Mouse (Mus musculus): ENCODE data around the gene Nek11. TPM values are rescaled to one million over a fixed set of nuclear protein-coding genes. Genes with fewer than 3 reads are reported as not detected.
A peak's percentile ranks its signal among the peaks of the same experiment; 100 is the strongest.

Gene Nek11
- polyA plus RNA-seq, 1 experiment from 2014 or later, result 0.07 TPM

- DNase-seq (ENCODE audit: low spot score), result no peak
- Histone ChIP-seq H3K4me2 (ENCODE audit: low read depth, severe bottlenecking) (no peak overlapping the region), H3K4me3 (ENCODE audit: low read depth, low read length) (no peak overlapping the region), H3K9ac (ENCODE audit: low read length) (no peak overlapping the region), H3K9me3 (ENCODE audit: control insufficient read depth, low read length) (no peaks in the 10 kb centered on the region), H3K27ac (replicated peaks; ENCODE audit: low read depth, low read length) (no peak overlapping the region), H3K4me1 (ENCODE audit: control insufficient read depth, insufficient read depth, low read length) (no peaks in the 10 kb centered on the region), H3K27me3 (ENCODE audit: control insufficient read depth, insufficient read depth, low read length) (no peaks in the 10 kb centered on the region), H3K36me3 (ENCODE audit: control insufficient read depth, insufficient read depth, low read length) (no peaks in the 10 kb centered on the region)
- 90% methylated on average over 3 of the region's 3 CpGs for WGBS
- no peak for ATAC-seq (ENCODE audit: insufficient number of reproducible peaks, low FRiP score, low TSS enrichment, low read depth)
These were observed 212.9 kb downstream of the Nek11 start for GRCm38 (mm10) chr9:105182392-105182791.

- H3K9ac ChIP-seq (ENCODE audit: low read length), result no peak within 1 kb of the TSS
- no peak within 1 kb of the TSS for H3K4me2 ChIP-seq (ENCODE audit: low read depth, severe bottlenecking)
- H3K4me3 ChIP-seq (ENCODE audit: low read depth, low read length), result no peak within 1 kb of the TSS
- H3K4me1 ChIP-seq (ENCODE audit: control insufficient read depth, insufficient read depth, low read length), result no peaks in the 10 kb centered on the region
- no peak within 1 kb of the TSS for H3K27ac ChIP-seq (replicated peaks; ENCODE audit: low read depth, low read length)
- no peak for DNase-seq (ENCODE audit: low spot score)
- 84% methylated on average over 6 of the region's 6 CpGs for WGBS
- no peaks in the 10 kb centered on the region for H3K36me3 ChIP-seq (ENCODE audit: control insufficient read depth, insufficient read depth, low read length)
- H3K9me3 ChIP-seq (ENCODE audit: control insufficient read depth, low read length), result no peaks in the 10 kb centered on the region
- no peaks in the 10 kb centered on the region for H3K27me3 ChIP-seq (ENCODE audit: control insufficient read depth, insufficient read depth, low read length)
- ATAC-seq (ENCODE audit: insufficient number of reproducible peaks, low FRiP score, low TSS enrichment, low read depth), result no peak
These were observed 250.3 kb downstream of the Nek11 start, which contains the start of gene 1700080E11Rik for GRCm38 (mm10) chr9:105144992-105145391. TSS of gene 1700080E11Rik (minus strand) at chr9:105145092.

GRCm38 (mm10) chr9:105139204-105139603 is 256.1 kb downstream of the Nek11 start:
- no peak overlapping the region for H3K9ac ChIP-seq (ENCODE audit: low read length)
- H3K4me3 ChIP-seq (ENCODE audit: low read depth, low read length), result no peak overlapping the region
- no peaks in the 10 kb centered on the region for H3K27me3 ChIP-seq (ENCODE audit: control insufficient read depth, insufficient read depth, low read length)
- no peaks in the 10 kb centered on the region for H3K4me1 ChIP-seq (ENCODE audit: control insufficient read depth, insufficient read depth, low read length)
- 86% methylated on average over 6 of the region's 6 CpGs for WGBS
- H3K36me3 ChIP-seq (ENCODE audit: control insufficient read depth, insufficient read depth, low read length), result no peaks in the 10 kb centered on the region
- no peak for ATAC-seq (ENCODE audit: insufficient number of reproducible peaks, low FRiP score, low TSS enrichment, low read depth)
- DNase-seq (ENCODE audit: low spot score), result no peak
- H3K27ac ChIP-seq (replicated peaks; ENCODE audit: low read depth, low read length), result no peak overlapping the region
- no peak overlapping the region for H3K4me2 ChIP-seq (ENCODE audit: low read depth, severe bottlenecking)
- no peaks in the 10 kb centered on the region for H3K9me3 ChIP-seq (ENCODE audit: control insufficient read depth, low read length)

- no peak for ATAC-seq (ENCODE audit: insufficient number of reproducible peaks, low FRiP score, low TSS enrichment, low read depth)
- no peaks in the 10 kb centered on the region for H3K27me3 ChIP-seq (ENCODE audit: control insufficient read depth, insufficient read depth, low read length)
- 41% methylated on average over 1 of the region's 1 CpGs for WGBS
- no peak for DNase-seq (ENCODE audit: low spot score)
- H3K9ac ChIP-seq (ENCODE audit: low read length), result no peak overlapping the region
- H3K36me3 ChIP-seq (ENCODE audit: control insufficient read depth, insufficient read depth, low read length), result no peaks in the 10 kb centered on the region
- no peak overlapping the region for H3K4me2 ChIP-seq (ENCODE audit: low read depth, severe bottlenecking)
- no peak overlapping the region for H3K4me3 ChIP-seq (ENCODE audit: low read depth, low read length)
- no peaks in the 10 kb centered on the region for H3K9me3 ChIP-seq (ENCODE audit: control insufficient read depth, low read length)
- H3K27ac ChIP-seq (replicated peaks; ENCODE audit: low read depth, low read length), result no peak overlapping the region
- H3K4me1 ChIP-seq (ENCODE audit: control insufficient read depth, insufficient read depth, low read length), result no peaks in the 10 kb centered on the region
These were observed 258.9 kb downstream of the Nek11 start for GRCm38 (mm10) chr9:105136404-105136803.

GRCm38 (mm10) chr9:105134536-105134935 is 260.8 kb downstream of the Nek11 start:
- no peak overlapping the region for H3K9ac ChIP-seq (ENCODE audit: low read length)
- no peaks in the 10 kb centered on the region for H3K36me3 ChIP-seq (ENCODE audit: control insufficient read depth, insufficient read depth, low read length)
- no peak overlapping the region for H3K4me2 ChIP-seq (ENCODE audit: low read depth, severe bottlenecking)
- peaks cover 4% of the 10 kb centered on the region; the same call in 1 of the 2 replicates for H3K27me3 ChIP-seq (ENCODE audit: control insufficient read depth, insufficient read depth, low read length)
- DNase-seq (ENCODE audit: low spot score) (no peak), ATAC-seq (ENCODE audit: insufficient number of reproducible peaks, low FRiP score, low TSS enrichment, low read depth) (no peak)
- H3K4me1 ChIP-seq (ENCODE audit: control insufficient read depth, insufficient read depth, low read length), result 0 out of 2 replicates have a peak, but pooled peaks cover 3% of the 10 kb centered on the region
- H3K27ac ChIP-seq (replicated peaks; ENCODE audit: low read depth, low read length), result no peak overlapping the region
- H3K9me3 ChIP-seq (ENCODE audit: control insufficient read depth, low read length), result no peaks in the 10 kb centered on the region
- 86% methylated on average over 5 of the region's 5 CpGs for WGBS
- H3K4me3 ChIP-seq (ENCODE audit: low read depth, low read length), result no peak overlapping the region

GRCm38 (mm10) chr9:105132002-105132367 is 263.3 kb downstream of the Nek11 start:
- H3K9ac ChIP-seq (ENCODE audit: low read length), result no peak overlapping the region
- no peaks in the 10 kb centered on the region for H3K9me3 ChIP-seq (ENCODE audit: control insufficient read depth, low read length)
- no peaks in the 10 kb centered on the region for H3K36me3 ChIP-seq (ENCODE audit: control insufficient read depth, insufficient read depth, low read length)
- peaks cover 4% of the 10 kb centered on the region; the same call in 1 of the 2 replicates for H3K27me3 ChIP-seq (ENCODE audit: control insufficient read depth, insufficient read depth, low read length)
- ATAC-seq (ENCODE audit: insufficient number of reproducible peaks, low FRiP score, low TSS enrichment, low read depth) (no peak), DNase-seq (ENCODE audit: low spot score) (no peak)
- peak overlapping the region; percentile 74 for H3K4me3 ChIP-seq (ENCODE audit: low read depth, low read length)
- 24% methylated on average over 5 of the region's 5 CpGs for WGBS
- H3K27ac ChIP-seq (replicated peaks; ENCODE audit: low read depth, low read length), result no peak overlapping the region
- H3K4me2 ChIP-seq (ENCODE audit: low read depth, severe bottlenecking), result peak overlapping the region; percentile 90
- 0 out of 2 replicates have a peak, but pooled peaks cover 3% of the 10 kb centered on the region for H3K4me1 ChIP-seq (ENCODE audit: control insufficient read depth, insufficient read depth, low read length)

GRCm38 (mm10) chr9:105131253-105132001 is 263.9 kb downstream of the Nek11 start, which contains the start of gene Nudt16:
TSS of gene Nudt16 (minus strand) at chr9:105131824.
- ATAC-seq (ENCODE audit: insufficient number of reproducible peaks, low FRiP score, low TSS enrichment, low read depth) (peak; percentile 100), DNase-seq (ENCODE audit: low spot score) (peak; percentile 92)
- Histone ChIP-seq H3K27me3 (ENCODE audit: control insufficient read depth, insufficient read depth, low read length) (peaks cover 4% of the 10 kb centered on the region; the same call in 1 of the 2 replicates), H3K9ac (ENCODE audit: low read length) (peak within 1 kb of the TSS; percentile 64), H3K27ac (replicated peaks; ENCODE audit: low read depth, low read length) (no peak within 1 kb of the TSS), H3K4me3 (ENCODE audit: low read depth, low read length) (peak within 1 kb of the TSS; percentile 74), H3K9me3 (ENCODE audit: control insufficient read depth, low read length) (no peaks in the 10 kb centered on the region), H3K4me2 (ENCODE audit: low read depth, severe bottlenecking) (peak within 1 kb of the TSS; percentile 90), H3K36me3 (ENCODE audit: control insufficient read depth, insufficient read depth, low read length) (no peaks in the 10 kb centered on the region), H3K4me1 (ENCODE audit: control insufficient read depth, insufficient read depth, low read length) (0 out of 2 replicates have a peak, but pooled peaks cover 3% of the 10 kb centered on the region)
- under 1% methylated on average over 60 of the region's 60 CpGs for WGBS

GRCm38 (mm10) chr9:105130331-105130730 is 265.0 kb downstream of the Nek11 start:
- no peak overlapping the region for H3K4me2 ChIP-seq (ENCODE audit: low read depth, severe bottlenecking)
- ATAC-seq (ENCODE audit: insufficient number of reproducible peaks, low FRiP score, low TSS enrichment, low read depth) (no peak), DNase-seq (ENCODE audit: low spot score) (no peak)
- H3K9ac ChIP-seq (ENCODE audit: low read length), result no peak overlapping the region
- WGBS, result 95% methylated on average over 8 of the region's 8 CpGs
- H3K36me3 ChIP-seq (ENCODE audit: control insufficient read depth, insufficient read depth, low read length), result no peaks in the 10 kb centered on the region
- no peak overlapping the region for H3K27ac ChIP-seq (replicated peaks; ENCODE audit: low read depth, low read length)
- H3K9me3 ChIP-seq (ENCODE audit: control insufficient read depth, low read length), result no peaks in the 10 kb centered on the region
- H3K4me1 ChIP-seq (ENCODE audit: control insufficient read depth, insufficient read depth, low read length), result 0 out of 2 replicates have a peak, but pooled peaks cover 3% of the 10 kb centered on the region
- no peak overlapping the region for H3K4me3 ChIP-seq (ENCODE audit: low read depth, low read length)
- H3K27me3 ChIP-seq (ENCODE audit: control insufficient read depth, insufficient read depth, low read length), result peaks cover 4% of the 10 kb centered on the region; the same call in 1 of the 2 replicates

Measured in limb, embryonic 11.5 days (tissue).